Mouse (Mus musculus): Measurements from ENCODE around the gene Urb2.

GRCm38 (mm10) chr8:124066325-124067058 lies 45.2 kb downstream of the Urb2 start:
- TF ChIP-seq CTCF (conservative IDR thresholded peaks at IDR 0.05 in 1 of 2, IDR thresholded peaks at IDR 0.05 in 1 of 2; ENCODE audit: low read depth in 2 of 2, low read length in 2 of 2) (no peak), SIN3A (IDR thresholded peaks at IDR 0.05; ENCODE audit: low read length) (no peak), IRF4 (IDR thresholded peaks at IDR 0.05; ENCODE audit: low read depth, low read length) (no peak), POLR2A (IDR thresholded peaks at IDR 0.05; ENCODE audit: low read depth, low read length) (no peak), RCOR1 (conservative IDR thresholded peaks at IDR 0.05; ENCODE audit: low read depth, low read length) (no peak), MAX (IDR thresholded peaks at IDR 0.05; ENCODE audit: low read length) (no peak), HCFC1 (IDR thresholded peaks at IDR 0.05; ENCODE audit: low read depth, low read length) (no peak), MXI1 (IDR thresholded peaks at IDR 0.05; ENCODE audit: low read depth, low read length) (no peak), NRF1 (IDR thresholded peaks at IDR 0.05; ENCODE audit: low read depth, low read length) (no peak), NELFE (IDR thresholded peaks at IDR 0.05; ENCODE audit: low read depth, low read length) (no peak), TBP (conservative IDR thresholded peaks at IDR 0.05; ENCODE audit: low read depth, low read length) (no peak), EP300 (IDR thresholded peaks at IDR 0.05; ENCODE audit: low read length) (no peak), ELF1 (IDR thresholded peaks at IDR 0.05; ENCODE audit: low read depth, low read length) (no peak), UBTF (IDR thresholded peaks at IDR 0.05; ENCODE audit: low read depth, low read length) (no peak)
